Mouse (Mus musculus) left cerebral cortex, postnatal 4 days (tissue): ENCODE data around the gene Prmt9. TPM values are rescaled to one million over a fixed set of nuclear protein-coding genes. Genes with fewer than 3 reads are reported as not detected.

Experiments used
- DNase-seq: peaks from one replicate; pipeline ENCODE4 v3.0.0-alpha.2; 2022
- intact Hi-C: fragments of 180-260 bp; cut with DNase I; formaldehyde crosslinking; loops from one replicate; pipeline ENCODE4 v1.15.1; 2025
- total RNA-seq, 2 experiments: library from RNA; stranded (reverse); gene quantifications; 2 replicates each; pipeline ENCODE4 v1.2.3; 2021

Prmt9 gene
- total RNA-seq, 2 experiments from 2014 or later, result 28.0 to 29.4 TPM

DNA sequence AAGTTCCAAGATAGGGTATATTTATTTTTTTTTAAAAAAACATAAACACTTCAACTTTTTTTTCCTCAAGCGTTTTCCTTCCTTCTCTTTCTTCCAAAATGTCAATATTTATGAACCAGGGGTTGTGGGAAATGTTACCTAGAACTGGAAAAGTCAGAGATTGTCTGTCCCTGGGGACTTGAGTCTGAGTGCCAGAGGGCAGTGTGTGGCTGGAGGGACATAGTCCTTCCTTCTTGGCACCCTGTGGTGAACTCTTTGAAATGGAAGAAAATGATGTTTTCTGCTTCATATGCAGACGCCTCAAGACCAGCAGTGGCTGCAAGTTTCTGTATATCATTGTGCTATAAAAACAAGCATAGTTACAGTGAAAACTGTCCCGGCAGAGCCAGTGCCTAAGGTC, 81.5 kb downstream of the Prmt9 start:
- no peak for DNase-seq
- intact Hi-C loops, result loop anchor here (2.0 to 10.0 kb wide), 3 partner anchors 92 to 604 kb away; partner anchors contain the start of gene Ednra

Other genes with a start within 250 kb of the Prmt9 start
- 1 to 10 TPM; 6.5 to 6.6 TPM for gene Arhgap10, start 31.4 kb upstream of the Prmt9 start, total RNA-seq
- gene Tmem184c, start 61.3 kb downstream of the Prmt9 start, total RNA-seq, result 10 to 100 TPM; 57.1 to 62.7 TPM
- 1 to 10 TPM; 5.5 to 6.0 TPM for gene Ednra, start 175.1 kb downstream of the Prmt9 start, total RNA-seq